Mouse (Mus musculus) intestine, embryonic 16.5 days (tissue): ENCODE data around the gene Gm20388. TPM values are rescaled to one million over a fixed set of nuclear protein-coding genes. Genes with fewer than 3 reads are reported as not detected.
A peak's percentile ranks its signal among the peaks of the same experiment; 100 is the strongest.

Experiments used
- ATAC-seq: fragments of 200-750 bp; cut with Nextera tagmentation; 2 replicates; pipeline ENCODE4 v1.8.0; 2017; ENCODE audit warnings: moderate TSS enrichment, moderate library complexity
- H3K27ac ChIP-seq: fragments of 300-500 bp; sonication (generic); 2 replicates; pipeline ENCODE4 v1.5.1; 2014; ENCODE audit warnings: mild to moderate bottlenecking, low read length
- H3K27me3 ChIP-seq: fragments of 300-500 bp; sonication (generic); replicated peaks from 2 replicates; pipeline ENCODE4 v1.6.1; 2014; ENCODE audit warnings: low read length, control low read depth, mixed read lengths; ENCODE audit not compliant: control insufficient read depth, insufficient read depth
- H3K36me3 ChIP-seq: fragments of 300-500 bp; sonication (generic); 2 replicates; pipeline ENCODE4 v1.6.1; 2014; ENCODE audit warnings: low read length, control low read depth; ENCODE audit not compliant: control insufficient read depth, insufficient read depth
- H3K4me1 ChIP-seq: fragments of 300-500 bp; sonication (generic); 2 replicates; pipeline ENCODE4 v1.6.1; 2014; ENCODE audit warnings: low read length, control low read depth, mixed read lengths; ENCODE audit not compliant: control insufficient read depth, insufficient read depth
- H3K4me2 ChIP-seq: fragments of 300-500 bp; sonication (generic); 2 replicates; pipeline ENCODE4 v1.6.1; 2014; ENCODE audit warnings: low read depth, low read length, control low read depth
- H3K4me3 ChIP-seq: fragments of 300-500 bp; sonication (generic); 2 replicates; pipeline ENCODE4 v1.5.1; 2014; ENCODE audit warnings: mild to moderate bottlenecking, low read length
- H3K9ac ChIP-seq: fragments of 300-500 bp; sonication (generic); 2 replicates; pipeline ENCODE4 v1.6.1; 2014; ENCODE audit warnings: low read depth, low read length
- H3K9me3 ChIP-seq: fragments of 300-500 bp; sonication (generic); 2 replicates; pipeline ENCODE4 v1.6.1; 2016; ENCODE audit warnings: low read length, control low read depth; ENCODE audit not compliant: control insufficient read depth
- WGBS: fragments of 180-500 bp; shearing (Covaris S2); extraction: QIAGEN DNeasy Blood & Tissue Kit; methylation state at CpG from one replicate; pipeline ENCODE4 v1.1.7; 2014; 5-methylcytosine and 5-hydroxymethylcytosine counted together
- polyA plus RNA-seq: library from polyadenylated mRNA; unstranded; fragments of >200 nt; fragmentation: Nextera tagmentation; extraction: Ambion mirVana; gene quantifications from 2 replicates; pipeline ENCODE4 v1.2.1, GENCODE M21; 2015

The Gm20388 gene
- polyA plus RNA-seq, 1 experiment from 2014 or later: 5.8 TPM

DNA sequence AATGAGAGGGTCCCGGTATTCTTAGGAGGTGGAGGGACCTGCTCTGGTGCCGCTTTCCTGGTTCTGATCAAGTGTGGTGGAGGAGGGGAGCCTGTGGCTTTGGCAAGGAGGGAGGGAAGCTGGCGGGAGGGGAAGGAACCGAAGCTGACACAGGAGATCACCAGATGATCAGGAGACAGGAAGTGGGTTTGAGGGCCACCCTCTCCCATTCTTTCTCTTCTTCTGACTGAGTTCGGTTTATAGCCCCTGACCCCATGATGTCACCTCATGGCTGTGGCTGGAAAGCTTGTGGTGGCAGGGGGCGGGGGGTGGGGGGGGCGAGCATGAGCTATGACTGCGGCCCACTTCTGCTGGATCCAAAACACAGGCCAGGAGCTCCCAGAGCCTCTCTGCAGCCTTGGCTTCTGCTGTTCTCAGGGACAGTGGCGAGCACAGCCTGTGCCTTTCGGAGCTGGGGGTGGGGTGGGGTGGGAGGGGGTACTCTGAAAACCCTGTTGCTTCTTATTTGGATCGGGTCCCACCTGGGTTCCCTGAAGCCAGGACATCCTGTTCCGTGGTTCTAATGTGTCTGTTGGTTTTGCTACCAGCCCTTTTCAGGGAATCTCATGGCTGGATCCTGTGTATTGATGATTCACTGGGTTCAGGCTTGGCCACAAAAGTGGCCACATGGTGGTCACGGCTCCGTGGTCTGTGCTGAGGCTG is 2201.8 kb downstream of the Gm20388 start:
- Histone ChIP-seq H3K4me3 (no peak overlapping the region), H3K27me3 (0 out of 2 replicates have a peak, but pooled peaks cover 3% of the 10 kb centered on the region), H3K9me3 (no peaks in the 10 kb centered on the region), H3K4me1 (peaks cover 5% of the 10 kb centered on the region), H3K27ac (no peak overlapping the region), H3K4me2 (no peak overlapping the region), H3K36me3 (no peaks in the 10 kb centered on the region), H3K9ac (no peak overlapping the region)
- WGBS: 61% methylated on average over 14 of the region's 14 CpGs
- no peak for ATAC-seq

DNA sequence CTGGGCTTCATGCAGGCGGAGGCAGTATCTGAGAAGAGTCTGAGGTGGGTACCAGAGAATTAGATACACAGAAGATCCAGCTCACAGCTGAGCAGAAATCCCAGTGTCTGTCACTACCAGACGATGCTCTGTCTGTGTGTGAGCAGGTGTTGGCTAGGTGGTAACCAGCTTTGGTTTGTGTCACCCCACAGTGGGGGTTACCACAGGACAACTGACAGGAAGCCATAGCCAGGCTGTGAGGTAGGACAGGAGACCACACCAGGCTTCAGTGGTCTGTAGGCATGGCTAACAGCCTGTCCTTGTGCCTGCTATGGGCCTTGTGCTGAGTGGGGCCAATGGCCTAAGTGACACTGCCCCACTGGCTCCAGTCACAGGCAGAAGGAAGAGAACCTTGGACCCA is 2204.2 kb downstream of the Gm20388 start:
- 0 out of 2 replicates have a peak, but pooled peaks cover 3% of the 10 kb centered on the region for H3K27me3 ChIP-seq
- peaks cover 5% of the 10 kb centered on the region for H3K4me1 ChIP-seq
- H3K4me3 ChIP-seq: no peak overlapping the region
- H3K36me3 ChIP-seq: no peaks in the 10 kb centered on the region
- 78% methylated on average over 2 of the region's 2 CpGs for WGBS
- H3K9me3 ChIP-seq: no peaks in the 10 kb centered on the region
- no peak overlapping the region for H3K9ac ChIP-seq
- no peak overlapping the region for H3K27ac ChIP-seq
- ATAC-seq: peak; percentile 57; the same call in 1 of the 2 replicates
- no peak overlapping the region for H3K4me2 ChIP-seq

DNA sequence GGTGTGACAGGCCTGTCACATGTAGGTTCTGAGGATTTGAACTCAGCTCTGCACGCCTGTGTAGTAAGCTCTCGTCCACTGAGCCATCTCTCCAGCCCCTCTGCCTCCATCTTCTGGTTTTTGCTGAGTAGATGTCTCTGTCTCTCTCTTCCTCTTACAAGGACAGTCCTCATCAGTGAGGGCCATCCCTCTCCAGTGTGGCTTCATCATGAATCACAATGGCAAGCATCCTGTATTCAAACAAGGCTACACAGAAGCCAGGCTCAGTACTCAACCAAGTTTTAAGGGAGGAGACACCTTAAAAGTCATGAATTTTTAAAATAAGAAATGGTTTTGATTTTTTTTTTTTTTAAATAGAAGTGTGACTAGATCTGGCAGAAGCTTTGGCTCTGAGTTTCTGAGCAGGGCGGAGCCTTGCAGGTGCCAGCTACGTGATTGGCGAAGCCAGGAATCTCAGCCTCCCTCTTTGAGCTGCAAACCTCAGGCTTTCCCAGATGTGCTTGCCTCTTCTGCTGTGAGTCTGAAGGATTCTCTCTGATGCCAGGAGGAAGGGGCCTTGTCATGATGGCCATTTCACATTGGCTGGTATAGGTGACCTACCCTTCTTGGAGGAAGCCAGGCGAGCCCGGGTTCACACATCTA is 2206.2 kb downstream of the Gm20388 start:
- Histone ChIP-seq H3K9me3 (no peaks in the 10 kb centered on the region), H3K9ac (no peak overlapping the region), H3K4me3 (no peak overlapping the region), H3K27me3 (0 out of 2 replicates have a peak, but pooled peaks cover 3% of the 10 kb centered on the region), H3K36me3 (no peaks in the 10 kb centered on the region), H3K27ac (no peak overlapping the region), H3K4me2 (no peak overlapping the region), H3K4me1 (no peaks in the 10 kb centered on the region; the same call in 1 of the 2 replicates)
- 94% methylated on average over 7 of the region's 7 CpGs for WGBS
- no peak for ATAC-seq

DNA sequence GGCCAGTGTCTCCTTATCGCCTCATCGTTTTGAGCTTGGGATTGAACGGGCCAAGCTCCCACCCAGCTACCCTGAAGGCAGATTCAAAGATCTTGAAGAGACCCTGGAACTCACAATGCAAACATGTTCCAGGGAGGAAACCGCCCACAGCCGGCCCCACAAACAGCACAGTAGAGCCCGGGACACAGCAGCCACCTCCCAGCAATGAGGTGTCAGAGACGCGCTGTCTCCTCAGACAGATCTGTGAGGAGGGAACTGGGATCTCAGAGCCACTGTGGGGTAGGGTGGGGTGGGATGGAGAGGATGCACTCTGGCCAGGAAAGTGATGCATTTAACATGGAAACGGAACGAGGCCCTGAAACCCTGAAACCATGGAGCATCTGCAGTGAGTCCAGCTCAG is 2207.5 kb downstream of the Gm20388 start:
- no peak for ATAC-seq
- no peak overlapping the region for H3K27ac ChIP-seq
- WGBS: 73% methylated on average over 10 of the region's 10 CpGs
- H3K4me1 ChIP-seq: 0 out of 2 replicates have a peak, but pooled peaks cover 4% of the 10 kb centered on the region
- H3K4me3 ChIP-seq: no peak overlapping the region
- H3K27me3 ChIP-seq: 0 out of 2 replicates have a peak, but pooled peaks cover 3% of the 10 kb centered on the region
- no peak overlapping the region for H3K4me2 ChIP-seq
- H3K36me3 ChIP-seq: no peaks in the 10 kb centered on the region
- H3K9me3 ChIP-seq: no peaks in the 10 kb centered on the region
- H3K9ac ChIP-seq: no peak overlapping the region

DNA sequence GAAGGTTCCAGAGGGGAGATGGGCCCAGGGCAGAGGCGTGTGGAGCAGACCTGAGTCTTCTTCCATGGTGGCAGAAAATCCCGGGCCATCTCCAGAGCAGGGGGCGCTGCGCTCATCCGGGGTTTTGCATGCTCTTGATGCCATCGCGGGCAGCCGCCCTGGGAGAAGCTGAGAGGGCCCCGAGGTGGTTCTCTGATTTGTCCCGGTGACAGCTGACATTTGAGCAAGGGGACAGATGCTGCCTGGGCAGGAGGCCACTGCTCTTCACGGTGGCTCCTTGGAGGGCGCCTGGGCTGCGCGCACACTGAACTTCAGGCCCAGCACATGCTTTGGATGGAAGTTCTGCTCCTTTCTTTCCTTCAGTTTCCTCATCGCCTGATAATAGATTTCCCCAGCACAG is 2207.9 kb downstream of the Gm20388 start:
- no peak for ATAC-seq
- Histone ChIP-seq H3K36me3 (no peaks in the 10 kb centered on the region), H3K4me3 (no peak overlapping the region), H3K4me1 (0 out of 2 replicates have a peak, but pooled peaks cover 4% of the 10 kb centered on the region), H3K9me3 (no peaks in the 10 kb centered on the region), H3K9ac (no peak overlapping the region), H3K4me2 (no peak overlapping the region), H3K27ac (no peak overlapping the region), H3K27me3 (0 out of 2 replicates have a peak, but pooled peaks cover 3% of the 10 kb centered on the region)
- 79% methylated on average over 15 of the region's 15 CpGs for WGBS

DNA sequence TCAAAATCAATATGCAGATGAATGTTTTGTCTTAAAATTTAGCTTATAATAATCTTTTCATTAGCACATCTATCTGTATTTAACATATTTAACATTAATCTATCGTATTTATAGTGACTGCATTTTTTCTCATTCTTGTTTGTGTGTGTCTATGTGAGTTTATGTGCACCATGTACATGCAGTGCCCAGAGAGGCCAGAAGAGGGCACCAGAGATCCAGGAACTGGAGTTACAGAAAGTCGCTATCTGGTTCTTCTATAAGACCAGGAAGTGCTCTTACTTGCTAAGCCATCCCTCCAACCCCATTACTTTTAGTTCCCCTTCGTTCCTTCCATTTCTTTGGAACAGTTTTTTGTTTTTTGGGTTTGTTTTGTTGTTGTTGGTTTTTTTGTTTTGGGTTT is 2213.7 kb downstream of the Gm20388 start:
- no peak for ATAC-seq
- WGBS: 94% methylated on average over 3 of the region's 3 CpGs

DNA sequence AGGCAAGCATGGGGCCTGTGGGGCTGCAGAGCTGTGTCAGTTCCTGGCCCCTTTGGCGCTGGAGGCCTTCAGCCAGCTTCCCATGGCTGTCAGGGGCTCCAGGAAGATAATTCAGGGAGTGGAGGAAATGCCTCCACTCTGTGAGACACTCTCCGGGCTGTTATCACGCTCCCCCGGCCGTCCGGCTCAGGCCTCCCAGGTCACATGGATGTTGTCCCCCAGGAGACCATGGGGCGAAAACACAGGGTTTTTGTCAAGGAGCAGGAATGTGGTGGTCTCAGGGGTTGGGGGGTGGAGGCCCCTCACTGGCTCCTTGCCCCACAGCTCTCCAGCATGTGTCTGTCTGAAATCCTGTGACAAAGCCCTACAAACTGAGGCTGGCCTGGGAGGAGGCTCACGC is 2216.0 kb downstream of the Gm20388 start:
- WGBS: 56% methylated on average over 8 of the region's 8 CpGs
- Histone ChIP-seq H3K27me3 (no peaks in the 10 kb centered on the region), H3K9ac (no peak overlapping the region), H3K4me2 (no peak overlapping the region), H3K4me1 (0 out of 2 replicates have a peak, but pooled peaks cover 4% of the 10 kb centered on the region), H3K36me3 (no peaks in the 10 kb centered on the region), H3K9me3 (no peaks in the 10 kb centered on the region), H3K4me3 (no peak overlapping the region), H3K27ac (no peak overlapping the region)
- no peak for ATAC-seq

More for the DNA sequence above, 2213.7 kb downstream of the Gm20388 start:
- Histone ChIP-seq H3K4me2 (no peak overlapping the region), H3K36me3 (no peaks in the 10 kb centered on the region), H3K4me3 (no peak overlapping the region), H3K27me3 (no peaks in the 10 kb centered on the region), H3K27ac (no peak overlapping the region), H3K9me3 (no peaks in the 10 kb centered on the region), H3K9ac (no peak overlapping the region), H3K4me1 (0 out of 2 replicates have a peak, but pooled peaks cover 4% of the 10 kb centered on the region)

DNA sequence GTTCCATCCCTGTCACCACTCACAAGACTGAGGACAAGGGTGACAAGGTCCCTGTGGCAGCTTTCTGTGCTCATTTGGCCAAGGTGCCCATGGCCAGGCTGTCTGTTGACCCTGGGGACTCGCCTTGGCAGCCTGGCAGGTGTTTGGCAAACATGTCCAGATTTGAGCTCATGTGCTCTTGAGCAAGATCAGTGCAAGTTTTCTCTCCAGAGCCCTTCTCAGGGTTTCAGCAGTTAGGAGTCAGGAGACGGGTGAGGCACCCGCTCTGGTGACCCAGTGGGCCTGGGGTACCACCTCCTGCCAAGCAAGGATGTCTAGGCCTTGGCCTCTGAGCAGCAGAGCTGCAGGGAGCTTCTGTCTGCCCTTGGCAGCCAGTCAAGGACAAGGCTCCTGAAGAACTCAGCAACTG is 2223.5 kb downstream of the Gm20388 start:
- no peaks in the 10 kb centered on the region for H3K27me3 ChIP-seq
- H3K27ac ChIP-seq: no peak overlapping the region
- no peaks in the 10 kb centered on the region for H3K4me1 ChIP-seq
- 73% methylated on average over 3 of the region's 3 CpGs for WGBS
- H3K9ac ChIP-seq: no peak overlapping the region
- no peak overlapping the region for H3K4me3 ChIP-seq
- H3K9me3 ChIP-seq: no peaks in the 10 kb centered on the region
- no peak for ATAC-seq
- no peak overlapping the region for H3K4me2 ChIP-seq
- no peaks in the 10 kb centered on the region for H3K36me3 ChIP-seq

DNA sequence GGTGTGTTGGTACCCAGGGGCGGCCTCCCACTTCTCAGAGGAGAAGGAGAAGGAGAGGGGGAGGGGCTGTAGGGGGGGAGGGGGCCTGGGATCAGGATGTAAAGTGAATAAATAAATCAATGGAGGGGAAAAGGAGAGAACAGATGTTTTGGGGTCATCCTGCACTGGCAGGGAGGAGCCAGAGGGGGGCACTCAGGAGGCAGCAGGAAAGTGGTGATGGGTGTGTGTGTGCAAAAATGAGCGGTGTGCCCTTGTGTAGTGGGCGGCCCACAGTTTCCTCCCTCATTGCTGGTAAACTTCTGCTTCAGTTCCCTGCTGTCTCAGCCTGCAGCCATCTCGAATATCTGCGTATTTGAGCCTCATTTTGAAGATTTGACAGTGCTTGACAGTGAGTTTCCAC is 2224.9 kb downstream of the Gm20388 start:
- Histone ChIP-seq H3K27ac (no peak overlapping the region), H3K9me3 (no peaks in the 10 kb centered on the region), H3K4me3 (no peak overlapping the region), H3K9ac (no peak overlapping the region), H3K27me3 (no peaks in the 10 kb centered on the region), H3K4me2 (no peak overlapping the region), H3K4me1 (no peaks in the 10 kb centered on the region), H3K36me3 (no peaks in the 10 kb centered on the region)
- no peak for ATAC-seq
- WGBS: 74% methylated on average over 5 of the region's 5 CpGs
